Mouse (Mus musculus) liver, embryonic 11.5 days (tissue): Measurements from ENCODE around the gene Btbd9. TPM values are rescaled to one million over a fixed set of nuclear protein-coding genes. Genes with fewer than 3 reads are reported as not detected.

Experiments
- ATAC-seq: fragments of 200-750 bp; cut with Nextera tagmentation; replicated peaks from 2 replicates; pipeline ENCODE4 v1.8.0; 2017; ENCODE audit warnings: moderate number of reproducible peaks, mild to moderate bottlenecking, moderate TSS enrichment, moderate library complexity; ENCODE audit not compliant: low FRiP score
- DNase-seq: peaks from one replicate; pipeline ENCODE4 v3.0.0-alpha.2; 2017; ENCODE audit warnings: low spot score
- H3K27ac ChIP-seq: fragments of 300-500 bp; sonication (generic); 2 replicates; pipeline ENCODE4 v1.5.1; 2014; ENCODE audit warnings: mild to moderate bottlenecking, low read depth, low read length, control low read depth
- H3K27me3 ChIP-seq: fragments of 300-500 bp; sonication (generic); replicated peaks from 2 replicates; pipeline ENCODE4 v1.6.1; 2014; ENCODE audit warnings: low read length, mixed read lengths; ENCODE audit not compliant: control insufficient read depth, insufficient read depth
- H3K36me3 ChIP-seq: fragments of 300-500 bp; sonication (generic); 2 replicates; pipeline ENCODE4 v1.6.1; 2014; ENCODE audit warnings: mild to moderate bottlenecking, low read length, moderate library complexity, mixed read lengths; ENCODE audit not compliant: control insufficient read depth, insufficient read depth
- H3K4me1 ChIP-seq: fragments of 300-500 bp; sonication (generic); replicated peaks from 2 replicates; pipeline ENCODE4 v1.6.1; 2014; ENCODE audit warnings: low read length, mixed read lengths; ENCODE audit not compliant: control insufficient read depth, insufficient read depth
- H3K4me2 ChIP-seq: fragments of 300-500 bp; sonication (generic); 2 replicates; pipeline ENCODE4 v1.6.1; 2014; ENCODE audit warnings: mild to moderate bottlenecking, control low read depth, moderate library complexity
- H3K4me3 ChIP-seq: fragments of 300-500 bp; sonication (generic); 2 replicates; pipeline ENCODE4 v1.5.1; 2014; ENCODE audit warnings: low read depth, low read length, control low read depth
- H3K9ac ChIP-seq: fragments of 300-500 bp; sonication (generic); 2 replicates; pipeline ENCODE4 v1.6.1; 2014; ENCODE audit warnings: low read depth, low read length, control low read depth
- H3K9me3 ChIP-seq: fragments of 300-500 bp; sonication (generic); 2 replicates; pipeline ENCODE4 v1.6.1; 2016; ENCODE audit warnings: low read length, inconsistent platforms, mixed read lengths; ENCODE audit not compliant: control insufficient read depth
- whole genome bisulfite sequencing: fragments of 180-500 bp; shearing (Covaris S2); extraction: QIAGEN DNeasy Blood & Tissue Kit; methylation state at CpG from one replicate; pipeline ENCODE4 v1.1.7; 2014; 5-methylcytosine and 5-hydroxymethylcytosine counted together
- polyA plus RNA-seq: library from polyadenylated mRNA; unstranded; fragments of >200 nt; fragmentation: Nextera tagmentation; extraction: Ambion mirVana; gene quantifications from 2 replicates; pipeline ENCODE4 v1.2.1, GENCODE M21; 2014

Btbd9 gene
- polyA plus RNA-seq, 1 experiment from 2014 or later: 33.4 TPM

- 67% methylated on average over 4 of the region's 4 CpGs for WGBS
- Histone ChIP-seq H3K4me3 (no peak overlapping the region), H3K9ac (no peak overlapping the region), H3K27ac (no peak overlapping the region), H3K4me2 (no peak overlapping the region), H3K36me3 (no peaks in the 10 kb centered on the region), H3K4me1 (0 out of 2 replicates have a peak, but pooled peaks cover 2% of the 10 kb centered on the region), H3K9me3 (no peaks in the 10 kb centered on the region), H3K27me3 (no peaks in the 10 kb centered on the region)
- DNase-seq (no peak), ATAC-seq (no peak)
Observed at GRCm38 (mm10) chr17:30235380-30235779, 340.9 kb downstream of the Btbd9 start.

GRCm38 (mm10) chr17:30232698-30233097 is 343.6 kb downstream of the Btbd9 start:
- WGBS: 62% methylated on average over 4 of the region's 4 CpGs
- DNase-seq (no peak), ATAC-seq (no peak)
- Histone ChIP-seq H3K4me3 (no peak overlapping the region), H3K27me3 (no peaks in the 10 kb centered on the region), H3K4me2 (no peak overlapping the region), H3K36me3 (no peaks in the 10 kb centered on the region), H3K9ac (no peak overlapping the region), H3K27ac (no peak overlapping the region), H3K9me3 (no peaks in the 10 kb centered on the region), H3K4me1 (0 out of 2 replicates have a peak, but pooled peaks cover 3% of the 10 kb centered on the region)

GRCm38 (mm10) chr17:30231483-30231882 is 344.8 kb downstream of the Btbd9 start:
- Histone ChIP-seq H3K27me3 (no peaks in the 10 kb centered on the region), H3K9me3 (no peaks in the 10 kb centered on the region), H3K9ac (no peak overlapping the region), H3K4me2 (no peak overlapping the region), H3K4me3 (no peak overlapping the region), H3K27ac (no peak overlapping the region), H3K4me1 (0 out of 2 replicates have a peak, but pooled peaks cover 3% of the 10 kb centered on the region), H3K36me3 (no peaks in the 10 kb centered on the region)
- no peak for DNase-seq
- no peak for ATAC-seq
- 83% methylated on average over 1 of the region's 1 CpGs for WGBS

GRCm38 (mm10) chr17:30230428-30230827 is 345.9 kb downstream of the Btbd9 start:
- Histone ChIP-seq H3K27me3 (no peaks in the 10 kb centered on the region), H3K9me3 (no peaks in the 10 kb centered on the region)
- WGBS: 86% methylated on average over 4 of the region's 4 CpGs

GRCm38 (mm10) chr17:30228439-30229215 is 347.7 kb downstream of the Btbd9 start:
- ATAC-seq: no peak
- 80% methylated on average over 10 of the region's 10 CpGs for WGBS

More at GRCm38 (mm10) chr17:30230428-30230827, 345.9 kb downstream of the Btbd9 start:
- no peak for ATAC-seq
- H3K9ac ChIP-seq: no peak overlapping the region
- peaks cover 5% of the 10 kb centered on the region; the same call in 1 of the 2 replicates for H3K4me1 ChIP-seq
- no peak overlapping the region for H3K27ac ChIP-seq
- no peak overlapping the region for H3K4me2 ChIP-seq
- no peaks in the 10 kb centered on the region for H3K36me3 ChIP-seq
- no peak overlapping the region for H3K4me3 ChIP-seq
- DNase-seq: no peak

GRCm38 (mm10) chr17:30225030-30225740 is 351.1 kb downstream of the Btbd9 start:
- Histone ChIP-seq H3K4me1 (peaks cover 2% of the 10 kb centered on the region; the same call in 1 of the 2 replicates), H3K9me3 (no peaks in the 10 kb centered on the region), H3K9ac (no peak overlapping the region), H3K4me3 (no peak overlapping the region), H3K4me2 (no peak overlapping the region), H3K27ac (no peak overlapping the region), H3K36me3 (no peaks in the 10 kb centered on the region), H3K27me3 (no peaks in the 10 kb centered on the region)
- 65% methylated on average over 5 of the region's 5 CpGs for WGBS
- DNase-seq (no peak), ATAC-seq (no peak)

More at GRCm38 (mm10) chr17:30228439-30229215, 347.7 kb downstream of the Btbd9 start:
- Histone ChIP-seq H3K4me3 (no peak overlapping the region), H3K27ac (no peak overlapping the region), H3K9me3 (no peaks in the 10 kb centered on the region), H3K36me3 (no peaks in the 10 kb centered on the region), H3K4me1 (peaks cover 5% of the 10 kb centered on the region; the same call in 1 of the 2 replicates), H3K27me3 (no peaks in the 10 kb centered on the region), H3K9ac (no peak overlapping the region), H3K4me2 (no peak overlapping the region)
- no peak for DNase-seq

- 88% methylated on average over 12 of the region's 12 CpGs for WGBS
- no peak for DNase-seq
- no peak overlapping the region for H3K4me3 ChIP-seq
Observed at GRCm38 (mm10) chr17:30222837-30223236, 353.5 kb downstream of the Btbd9 start.

GRCm38 (mm10) chr17:30222361-30222760 is 353.9 kb downstream of the Btbd9 start:
- no peak overlapping the region for H3K27ac ChIP-seq
- no peak overlapping the region for H3K4me3 ChIP-seq
- no peaks in the 10 kb centered on the region for H3K27me3 ChIP-seq
- H3K4me2 ChIP-seq: no peak overlapping the region
- H3K9me3 ChIP-seq: no peaks in the 10 kb centered on the region
- H3K36me3 ChIP-seq: 0 out of 2 replicates have a peak, but pooled peaks cover 3% of the 10 kb centered on the region
- no peak overlapping the region for H3K9ac ChIP-seq
- 81% methylated on average over 11 of the region's 11 CpGs for WGBS
- H3K4me1 ChIP-seq: peaks cover 2% of the 10 kb centered on the region; the same call in 1 of the 2 replicates
- no peak for DNase-seq
- no peak for ATAC-seq

More at GRCm38 (mm10) chr17:30222837-30223236, 353.5 kb downstream of the Btbd9 start:
- no peak overlapping the region for H3K4me2 ChIP-seq
- no peak overlapping the region for H3K9ac ChIP-seq
- no peak for ATAC-seq
- no peaks in the 10 kb centered on the region for H3K9me3 ChIP-seq
- H3K27me3 ChIP-seq: no peaks in the 10 kb centered on the region
- 0 out of 2 replicates have a peak, but pooled peaks cover 3% of the 10 kb centered on the region for H3K36me3 ChIP-seq
- no peak overlapping the region for H3K27ac ChIP-seq
- H3K4me1 ChIP-seq: peaks cover 2% of the 10 kb centered on the region; the same call in 1 of the 2 replicates
